Mouse (Mus musculus) cortical plate, adult 2 months (tissue): ENCODE measurements around the gene Maml3.

Experiments
- CTCF ChIP-seq: fragments of 200-500 bp; IDR thresholded peaks from 2 replicates; pipeline ENCODE4 v1.5.1; 2011; ENCODE audit warnings: mild to moderate bottlenecking, control low read depth, low read length; ENCODE audit not compliant: insufficient read depth; ENCODE audit errors: extremely low read depth
- POLR2A ChIP-seq: fragments of 200-500 bp; IDR thresholded peaks from 2 replicates; pipeline ENCODE4 v1.6.1; 2011; ENCODE audit warnings: mild to moderate bottlenecking, low read length, control low read depth; ENCODE audit not compliant: insufficient read depth; ENCODE audit errors: extremely low read depth

- TF ChIP-seq CTCF (no peak), POLR2A (no peak)
These were observed 16.0 kb upstream of the Maml3 start for GRCm38 (mm10) chr3:52120858-52121257.
